Mouse (Mus musculus): ENCODE data around the gene Tbx5. TPM values are rescaled to one million over a fixed set of nuclear protein-coding genes. Genes with fewer than 3 reads are reported as not detected.

The Tbx5 gene
- polyA plus RNA-seq, 1 experiment, result not detected

DNA sequence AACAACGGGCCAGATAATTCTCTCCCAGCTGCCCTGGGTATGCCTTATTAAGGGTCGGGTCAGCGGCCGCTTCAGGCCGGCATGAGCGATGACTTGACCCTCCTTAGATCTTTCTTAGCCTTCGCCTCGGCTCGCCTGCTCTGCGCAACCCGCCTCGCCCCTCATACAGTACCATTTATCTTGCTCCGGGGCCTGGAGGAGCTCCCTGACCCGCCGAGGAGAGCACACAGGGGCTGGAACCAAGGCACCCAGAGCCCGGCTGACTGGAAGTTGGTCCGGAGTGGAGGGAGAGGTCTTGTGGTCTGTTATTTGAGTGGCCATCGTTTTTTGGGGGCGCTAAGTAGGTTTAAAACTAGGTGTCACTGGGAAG, 4.8 kb downstream of the Tbx5 start:
- Histone ChIP-seq H3K36me3 (ENCODE audit: control insufficient read depth, insufficient read depth, low read length) (no peaks in the 10 kb centered on the region), H3K27me3 (ENCODE audit: control insufficient read depth, insufficient read depth, low read length) (peaks cover 79% of the 10 kb centered on the region), H3K4me3 (ENCODE audit: low read depth, low read length) (no peak overlapping the region), H3K4me1 (ENCODE audit: control insufficient read depth, insufficient read depth, insufficient read length, low read length) (no peaks in the 10 kb centered on the region), H3K27ac (ENCODE audit: insufficient read depth, low read depth, low read length) (no peak overlapping the region)
- TF ChIP-seq POLR2A (IDR thresholded peaks at IDR 0.05; ENCODE audit: low read depth, low read length) (no peak), CTCF (IDR thresholded peaks at IDR 0.05; ENCODE audit: extremely low read depth, insufficient read length, insufficient replicate concordance, low read depth, low read length) (no peak)
- WGBS, result 4% methylated on average over 19 of the region's 19 CpGs

- H3K27me3 ChIP-seq (ENCODE audit: control insufficient read depth, insufficient read depth, low read length), result peaks cover 75% of the 10 kb centered on the region
- no peak for TF ChIP-seq CTCF (IDR thresholded peaks at IDR 0.05; ENCODE audit: extremely low read depth, insufficient read length, insufficient replicate concordance, low read depth, low read length)
- no peak for TF ChIP-seq POLR2A (IDR thresholded peaks at IDR 0.05; ENCODE audit: low read depth, low read length)
- no peak overlapping the region for H3K4me3 ChIP-seq (ENCODE audit: low read depth, low read length)
- 15% methylated on average over 3 of the region's 3 CpGs for WGBS
- H3K27ac ChIP-seq (ENCODE audit: insufficient read depth, low read depth, low read length), result no peak overlapping the region
- H3K4me1 ChIP-seq (ENCODE audit: control insufficient read depth, insufficient read depth, insufficient read length, low read length), result no peaks in the 10 kb centered on the region
- no peaks in the 10 kb centered on the region for H3K36me3 ChIP-seq (ENCODE audit: control insufficient read depth, insufficient read depth, low read length)
These were observed 5.4 kb downstream of the Tbx5 start for GRCm38 (mm10) chr5:119837861-119838260.

GRCm38 (mm10) chr5:119838441-119838840, 6.0 kb downstream of the Tbx5 start:
- H3K4me1 ChIP-seq (ENCODE audit: control insufficient read depth, insufficient read depth, insufficient read length, low read length), result no peaks in the 10 kb centered on the region
- peaks cover 75% of the 10 kb centered on the region for H3K27me3 ChIP-seq (ENCODE audit: control insufficient read depth, insufficient read depth, low read length)
- H3K27ac ChIP-seq (ENCODE audit: insufficient read depth, low read depth, low read length), result no peak overlapping the region
- no peaks in the 10 kb centered on the region for H3K36me3 ChIP-seq (ENCODE audit: control insufficient read depth, insufficient read depth, low read length)
- TF ChIP-seq POLR2A (IDR thresholded peaks at IDR 0.05; ENCODE audit: low read depth, low read length) (no peak), CTCF (IDR thresholded peaks at IDR 0.05; ENCODE audit: extremely low read depth, insufficient read length, insufficient replicate concordance, low read depth, low read length) (no peak)
- no peak overlapping the region for H3K4me3 ChIP-seq (ENCODE audit: low read depth, low read length)
- WGBS, result 12% methylated on average over 7 of the region's 7 CpGs

- 1% methylated on average over 16 of the region's 16 CpGs for WGBS
- TF ChIP-seq CTCF (IDR thresholded peaks at IDR 0.05; ENCODE audit: extremely low read depth, insufficient read length, insufficient replicate concordance, low read depth, low read length) (no peak), POLR2A (IDR thresholded peaks at IDR 0.05; ENCODE audit: low read depth, low read length) (no peak)
These were observed 6.7 kb downstream of the Tbx5 start for GRCm38 (mm10) chr5:119839156-119839555.

GRCm38 (mm10) chr5:119839616-119840368, 7.3 kb downstream of the Tbx5 start:
- H3K4me1 ChIP-seq (ENCODE audit: control insufficient read depth, insufficient read depth, insufficient read length, low read length), result no peaks in the 10 kb centered on the region
- no peaks in the 10 kb centered on the region for H3K36me3 ChIP-seq (ENCODE audit: control insufficient read depth, insufficient read depth, low read length)
- no peak overlapping the region for H3K4me3 ChIP-seq (ENCODE audit: low read depth, low read length)
- TF ChIP-seq CTCF (IDR thresholded peaks at IDR 0.05; ENCODE audit: extremely low read depth, insufficient read length, insufficient replicate concordance, low read depth, low read length), result no peak
- TF ChIP-seq POLR2A (IDR thresholded peaks at IDR 0.05; ENCODE audit: low read depth, low read length), result no peak
- H3K27ac ChIP-seq (ENCODE audit: insufficient read depth, low read depth, low read length), result no peak overlapping the region
- peaks cover 70% of the 10 kb centered on the region for H3K27me3 ChIP-seq (ENCODE audit: control insufficient read depth, insufficient read depth, low read length)
- WGBS, result 3% methylated on average over 34 of the region's 34 CpGs

More at GRCm38 (mm10) chr5:119839156-119839555, 6.7 kb downstream of the Tbx5 start:
- Histone ChIP-seq H3K4me1 (ENCODE audit: control insufficient read depth, insufficient read depth, insufficient read length, low read length) (no peaks in the 10 kb centered on the region), H3K27ac (ENCODE audit: insufficient read depth, low read depth, low read length) (no peak overlapping the region), H3K4me3 (ENCODE audit: low read depth, low read length) (no peak overlapping the region), H3K36me3 (ENCODE audit: control insufficient read depth, insufficient read depth, low read length) (no peaks in the 10 kb centered on the region), H3K27me3 (ENCODE audit: control insufficient read depth, insufficient read depth, low read length) (peaks cover 69% of the 10 kb centered on the region)

DNA sequence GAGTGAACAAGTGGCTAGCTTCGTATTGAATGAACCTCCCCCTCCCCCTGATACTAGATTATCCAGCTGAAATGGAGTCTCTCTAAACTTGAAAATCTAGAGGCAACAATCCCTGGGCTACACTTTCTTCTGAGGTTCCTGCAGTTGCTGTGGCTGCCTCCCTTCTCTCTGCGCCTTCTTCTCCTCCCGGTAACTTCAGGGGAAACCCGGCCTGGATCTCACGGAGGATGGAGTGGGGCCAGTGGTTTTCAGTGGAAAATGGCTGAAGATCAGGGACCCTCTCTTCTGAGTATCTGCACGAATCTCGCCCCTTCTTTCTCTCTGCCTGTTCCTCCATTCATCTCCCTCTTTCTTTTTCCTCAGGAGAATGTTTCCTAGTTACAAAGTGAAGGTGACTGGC, 7.9 kb downstream of the Tbx5 start:
- Histone ChIP-seq H3K36me3 (ENCODE audit: control insufficient read depth, insufficient read depth, low read length) (no peaks in the 10 kb centered on the region), H3K4me1 (ENCODE audit: control insufficient read depth, insufficient read depth, insufficient read length, low read length) (no peaks in the 10 kb centered on the region), H3K4me3 (ENCODE audit: low read depth, low read length) (no peak overlapping the region), H3K27me3 (ENCODE audit: control insufficient read depth, insufficient read depth, low read length) (peaks cover 70% of the 10 kb centered on the region), H3K27ac (ENCODE audit: insufficient read depth, low read depth, low read length) (no peak overlapping the region)
- no peak for TF ChIP-seq CTCF (IDR thresholded peaks at IDR 0.05; ENCODE audit: extremely low read depth, insufficient read length, insufficient replicate concordance, low read depth, low read length)
- TF ChIP-seq POLR2A (IDR thresholded peaks at IDR 0.05; ENCODE audit: low read depth, low read length), result no peak
- WGBS, result 2% methylated on average over 7 of the region's 7 CpGs

DNA sequence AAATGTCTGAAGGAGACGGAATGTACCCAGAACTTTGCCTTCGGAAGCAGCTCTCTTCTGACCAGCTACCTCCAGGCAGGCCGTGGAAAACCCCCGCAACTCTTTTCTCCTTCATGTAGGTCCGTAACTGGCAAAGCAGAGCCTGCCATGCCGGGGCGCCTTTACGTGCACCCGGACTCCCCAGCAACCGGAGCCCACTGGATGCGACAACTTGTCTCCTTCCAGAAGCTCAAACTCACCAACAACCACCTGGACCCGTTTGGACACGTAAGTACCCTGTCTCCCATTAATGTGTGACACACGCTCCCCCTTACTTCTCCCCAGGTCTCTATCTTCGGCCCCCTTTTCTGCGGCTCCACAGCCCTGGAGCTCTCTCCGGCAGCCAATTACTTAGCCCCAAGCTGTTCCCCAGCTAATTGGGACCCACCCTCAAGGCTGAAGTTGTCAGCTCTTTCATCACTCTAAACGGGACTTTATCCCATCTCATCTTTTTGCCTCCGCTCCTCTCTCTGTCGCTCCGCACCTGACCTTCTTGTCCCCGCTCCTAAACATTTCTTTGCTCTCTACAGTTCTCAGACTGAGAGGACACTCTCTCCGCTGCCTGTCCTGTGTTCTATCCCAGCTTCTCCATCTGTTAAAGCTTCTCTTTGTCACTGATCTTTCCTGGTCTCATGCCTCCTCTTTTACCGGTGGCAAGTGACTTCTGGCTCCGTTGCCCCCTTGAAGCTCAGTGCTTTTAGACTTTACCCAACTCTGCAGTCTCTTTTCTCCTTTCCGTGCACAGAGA, 9.4 kb downstream of the Tbx5 start:
- Histone ChIP-seq H3K36me3 (ENCODE audit: control insufficient read depth, insufficient read depth, low read length) (no peaks in the 10 kb centered on the region), H3K27ac (ENCODE audit: insufficient read depth, low read depth, low read length) (no peak overlapping the region), H3K4me3 (ENCODE audit: low read depth, low read length) (no peak overlapping the region), H3K27me3 (ENCODE audit: control insufficient read depth, insufficient read depth, low read length) (peaks cover 63% of the 10 kb centered on the region), H3K4me1 (ENCODE audit: control insufficient read depth, insufficient read depth, insufficient read length, low read length) (no peaks in the 10 kb centered on the region)
- TF ChIP-seq POLR2A (IDR thresholded peaks at IDR 0.05; ENCODE audit: low read depth, low read length) (no peak), CTCF (IDR thresholded peaks at IDR 0.05; ENCODE audit: extremely low read depth, insufficient read length, insufficient replicate concordance, low read depth, low read length) (no peak)
- WGBS, result 6% methylated on average over 26 of the region's 26 CpGs
